Mouse (Mus musculus) forebrain, embryonic 11.5 days (tissue): ENCODE results near the gene Dhrs1. TPM values are rescaled to one million over a fixed set of nuclear protein-coding genes. Genes with fewer than 3 reads are reported as not detected.

Experiments
- ATAC-seq: fragments of 200-750 bp; cut with Nextera tagmentation; replicated peaks from 2 replicates; pipeline ENCODE4 v1.8.0; 2017; ENCODE audit warnings: moderate TSS enrichment; ENCODE audit not compliant: low FRiP score
- DNase-seq: peaks from one replicate; pipeline ENCODE4 v3.0.0-alpha.2; 2017; ENCODE audit warnings: low spot score
- H3K27ac ChIP-seq: fragments of 300-500 bp; sonication (generic); 2 replicates; pipeline ENCODE4 v1.5.1; 2014; ENCODE audit warnings: low read depth, low read length
- H3K27me3 ChIP-seq: fragments of 300-500 bp; sonication (generic); 2 replicates; pipeline ENCODE4 v1.6.1; 2014; ENCODE audit warnings: mild to moderate bottlenecking, low read length, mixed read lengths; ENCODE audit not compliant: control insufficient read depth, insufficient read depth
- H3K36me3 ChIP-seq: fragments of 300-500 bp; sonication (generic); 2 replicates; pipeline ENCODE4 v1.6.1; 2014; ENCODE audit warnings: mild to moderate bottlenecking, low read length, moderate library complexity, mixed read lengths; ENCODE audit not compliant: control insufficient read depth, insufficient read depth
- H3K4me1 ChIP-seq: fragments of 300-500 bp; sonication (generic); replicated peaks from 2 replicates; pipeline ENCODE4 v1.6.1; 2014; ENCODE audit warnings: low read length, mixed read lengths; ENCODE audit not compliant: control insufficient read depth, insufficient read depth
- H3K4me2 ChIP-seq: fragments of 300-500 bp; sonication (generic); 2 replicates; pipeline ENCODE4 v1.6.1; 2014; ENCODE audit warnings: low read depth, mild to moderate bottlenecking, low read length, moderate library complexity, mixed read lengths; ENCODE audit not compliant: severe bottlenecking
- H3K4me3 ChIP-seq: fragments of 300-500 bp; sonication (generic); 2 replicates; pipeline ENCODE4 v1.5.1; 2014; ENCODE audit warnings: low read depth, low read length
- H3K9ac ChIP-seq: fragments of 300-500 bp; sonication (generic); 2 replicates; pipeline ENCODE4 v1.6.1; 2014; ENCODE audit warnings: low read length
- H3K9me3 ChIP-seq: fragments of 300-500 bp; sonication (generic); 2 replicates; pipeline ENCODE4 v1.6.1; 2016; ENCODE audit warnings: low read length, mixed read lengths; ENCODE audit not compliant: control insufficient read depth
- WGBS: fragments of 180-500 bp; shearing (Covaris S2); extraction: QIAGEN DNeasy Blood & Tissue Kit; methylation state at CpG from one replicate; pipeline ENCODE4 v1.1.7; 2014; 5-methylcytosine and 5-hydroxymethylcytosine counted together
- polyA plus RNA-seq: library from polyadenylated mRNA; unstranded; fragments of >200 nt; fragmentation: Nextera tagmentation; extraction: Ambion mirVana; gene quantifications from 2 replicates; pipeline ENCODE4 v1.2.1, GENCODE M21; 2014

Dhrs1 gene
- 63.6 and 76.7 TPM in 2 replicates for polyA plus RNA-seq

DNA sequence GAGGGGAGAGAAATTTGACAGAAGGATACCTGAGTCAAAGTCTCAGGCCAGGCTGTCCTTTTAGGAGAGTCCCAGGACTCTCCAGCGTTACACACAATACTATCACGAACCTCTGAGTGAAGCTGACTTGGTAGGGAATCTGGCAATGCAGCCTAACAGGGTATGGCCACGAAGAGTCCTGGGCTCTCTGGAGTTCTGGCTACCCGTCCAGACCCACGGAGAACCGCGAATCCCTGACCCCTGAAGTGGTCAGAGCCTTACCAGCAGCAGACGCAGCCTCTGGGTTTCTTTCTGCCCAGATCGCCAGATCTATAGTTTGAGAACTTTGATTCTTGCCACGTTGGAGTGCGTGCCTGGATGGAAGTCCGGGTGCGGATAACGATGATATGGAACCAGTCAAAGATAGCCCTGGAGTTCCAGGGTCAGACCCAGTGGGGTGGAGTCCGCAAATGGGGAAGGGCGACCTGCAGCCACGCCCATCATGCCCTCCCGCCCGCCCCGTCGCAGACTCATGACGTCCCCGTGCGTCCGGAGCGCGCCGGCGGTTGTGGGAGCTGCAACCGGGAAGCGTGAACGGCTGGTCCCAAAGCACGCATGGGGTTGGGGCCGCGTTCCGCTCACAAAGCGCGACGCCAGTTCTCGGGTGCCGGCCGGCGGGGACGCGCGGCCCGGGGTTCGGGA lies at the start of gene Dhrs1, which contains the start of gene Nop9:
Dhrs1 (minus strand) TSS at position 511 of the 681 bp plus-strand sequence.
Nop9 (plus strand) TSS at position 514 of the 681 bp plus-strand sequence.
- Histone ChIP-seq H3K4me1 (peaks cover 9% of the 10 kb centered on the region; the same call in 1 of the 2 replicates), H3K9ac (peak within 1 kb of the TSS; percentile 85), H3K9me3 (no peaks in the 10 kb centered on the region), H3K36me3 (peaks cover 2% of the 10 kb centered on the region; the same call in 1 of the 2 replicates), H3K27me3 (no peaks in the 10 kb centered on the region), H3K4me2 (peak within 1 kb of the TSS; percentile 96), H3K27ac (no peak within 1 kb of the TSS), H3K4me3 (peak within 1 kb of the TSS; percentile 92)
- ATAC-seq (peak; percentile 88), DNase-seq (peak; percentile 96)
- 2% methylated on average over 47 of the region's 48 CpGs for WGBS

DNA sequence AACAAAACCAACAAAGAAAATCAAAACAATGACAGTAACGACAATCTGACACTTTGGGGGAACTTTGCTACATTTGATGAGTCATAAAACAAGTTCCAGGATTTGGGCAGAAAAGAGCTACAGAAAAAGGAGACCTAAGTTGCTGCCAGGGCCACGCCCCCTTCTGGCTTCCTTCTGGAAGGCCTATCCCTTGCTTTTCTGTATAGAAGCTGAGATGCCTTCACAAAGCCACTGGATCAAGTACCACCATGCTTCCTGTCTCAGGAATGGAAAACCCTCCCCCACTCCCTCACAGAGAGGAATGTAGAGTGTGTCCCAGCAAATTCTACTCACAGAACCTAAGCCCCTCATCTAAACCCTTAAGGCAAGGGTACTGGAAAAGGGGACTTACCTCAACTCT lies 48.5 kb upstream of the Dhrs1 start:
- Histone ChIP-seq H3K36me3 (no peaks in the 10 kb centered on the region), H3K4me1 (no peaks in the 10 kb centered on the region), H3K27me3 (peaks cover 7% of the 10 kb centered on the region; the same call in 1 of the 2 replicates), H3K4me3 (no peak overlapping the region), H3K4me2 (no peak overlapping the region), H3K9me3 (no peaks in the 10 kb centered on the region), H3K9ac (no peak overlapping the region), H3K27ac (no peak overlapping the region)
- no peak for DNase-seq
- ATAC-seq, result no peak
- WGBS, result 71% methylated on average over 2 of the region's 2 CpGs

DNA sequence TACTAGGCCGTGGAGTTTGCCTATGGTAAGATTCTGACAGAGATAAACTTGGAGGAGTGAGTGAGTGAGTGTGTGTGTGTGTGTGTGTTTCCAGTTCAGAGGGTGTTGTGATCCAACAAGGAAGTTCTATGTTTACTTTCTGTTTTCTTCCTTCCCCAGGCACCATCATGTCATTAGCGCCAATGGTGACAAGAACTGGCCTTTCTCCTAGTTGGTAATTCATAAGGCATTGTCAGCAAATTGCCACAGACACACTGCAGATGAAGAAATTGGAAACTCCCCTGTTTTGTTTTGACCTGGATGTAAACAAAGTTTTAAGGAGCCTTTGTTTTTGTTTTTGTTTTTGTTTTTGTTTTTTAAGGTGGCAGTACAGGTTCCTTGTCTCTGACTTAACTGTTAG lies 48.0 kb upstream of the Dhrs1 start:
- Histone ChIP-seq H3K4me3 (no peak overlapping the region), H3K27me3 (peaks cover 12% of the 10 kb centered on the region), H3K36me3 (no peaks in the 10 kb centered on the region), H3K4me1 (peaks cover under 1% of the 10 kb centered on the region; the same call in 1 of the 2 replicates), H3K9me3 (no peaks in the 10 kb centered on the region), H3K9ac (no peak overlapping the region), H3K4me2 (no peak overlapping the region), H3K27ac (no peak overlapping the region)
- no peak for DNase-seq
- 74% methylated on average over 2 of the region's 2 CpGs for WGBS
- ATAC-seq, result no peak

DNA sequence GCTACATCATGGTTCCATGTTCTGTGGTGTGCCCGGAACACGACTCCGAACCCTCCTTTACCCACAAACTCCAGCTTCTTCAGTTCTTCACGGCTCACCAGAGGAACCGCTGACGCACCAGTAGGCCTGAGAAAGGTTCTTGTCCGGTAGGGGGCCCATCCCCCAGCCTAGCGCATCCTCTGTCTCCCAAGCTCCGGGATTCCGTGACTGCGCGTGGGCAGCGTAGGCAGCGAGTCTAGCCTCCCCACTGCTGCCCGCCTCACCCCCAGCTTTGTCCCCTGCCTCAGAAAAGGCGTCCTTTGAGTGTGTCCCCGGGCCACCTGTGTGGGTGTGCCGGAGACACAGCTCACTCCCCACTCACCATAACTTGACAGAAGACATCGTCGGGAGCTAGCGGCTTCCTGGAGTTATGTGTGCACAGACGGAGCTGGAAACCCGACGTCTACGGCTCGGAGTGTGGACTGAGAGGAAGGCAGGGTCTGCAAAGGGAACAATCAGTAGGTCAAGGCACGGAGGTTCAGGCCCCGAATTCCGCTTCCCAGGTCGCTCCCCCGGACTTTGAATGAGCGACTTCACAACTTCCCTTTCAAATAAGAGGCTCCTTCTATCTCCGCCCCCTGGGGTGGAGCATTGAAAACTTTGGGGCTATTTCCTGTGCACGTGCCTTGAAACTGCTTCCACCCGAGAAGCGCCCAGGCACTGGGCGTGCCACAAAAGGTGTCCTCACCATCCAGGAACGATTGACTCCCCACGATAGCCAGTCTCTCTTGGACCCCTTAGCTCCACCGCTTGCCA lies 43.0 kb upstream of the Dhrs1 start, which contains the start of gene Ripk3:
Ripk3 (minus strand) TSS at position 610 of the 795 bp plus-strand sequence.
- peaks cover 51% of the 10 kb centered on the region for H3K27me3 ChIP-seq
- 4% methylated on average over 40 of the region's 40 CpGs for WGBS
- H3K4me1 ChIP-seq, result peaks cover 5% of the 10 kb centered on the region; the same call in 1 of the 2 replicates
- no peaks in the 10 kb centered on the region for H3K36me3 ChIP-seq
- ATAC-seq (no peak), DNase-seq (no peak)
- peak within 1 kb of the TSS; percentile 38 for H3K4me2 ChIP-seq
- H3K27ac ChIP-seq, result no peak within 1 kb of the TSS
- peak within 1 kb of the TSS; percentile 43 for H3K9ac ChIP-seq
- H3K4me3 ChIP-seq, result peak within 1 kb of the TSS; percentile 18; the same call in 1 of the 2 replicates
- H3K9me3 ChIP-seq, result no peaks in the 10 kb centered on the region

DNA sequence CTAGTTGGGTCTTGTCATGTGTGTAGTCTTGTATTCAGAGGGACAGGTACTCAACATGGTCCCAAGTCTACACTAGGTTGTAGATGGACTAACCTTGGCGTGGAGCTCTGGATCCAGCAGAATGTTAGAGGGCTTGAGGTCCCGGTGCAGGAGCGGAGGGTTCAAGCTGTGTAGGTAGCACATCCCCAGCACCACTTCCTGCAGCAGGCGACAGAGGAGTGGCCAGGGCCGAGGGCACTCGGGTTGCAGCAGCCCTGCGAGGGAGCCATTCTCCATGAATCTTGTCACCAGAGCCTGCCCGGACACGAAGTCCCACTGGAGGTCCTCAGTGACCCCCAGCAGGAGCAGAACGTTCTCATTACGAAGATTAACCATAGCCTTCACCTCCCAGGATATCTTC lies 42.2 kb upstream of the Dhrs1 start:
- Histone ChIP-seq H3K4me2 (no peak overlapping the region), H3K36me3 (no peaks in the 10 kb centered on the region), H3K27me3 (peaks cover 56% of the 10 kb centered on the region), H3K9ac (no peak overlapping the region), H3K4me1 (peaks cover 5% of the 10 kb centered on the region; the same call in 1 of the 2 replicates), H3K4me3 (no peak overlapping the region), H3K27ac (no peak overlapping the region), H3K9me3 (no peaks in the 10 kb centered on the region)
- DNase-seq, result no peak
- ATAC-seq, result no peak
- 34% methylated on average over 11 of the region's 11 CpGs for WGBS

DNA sequence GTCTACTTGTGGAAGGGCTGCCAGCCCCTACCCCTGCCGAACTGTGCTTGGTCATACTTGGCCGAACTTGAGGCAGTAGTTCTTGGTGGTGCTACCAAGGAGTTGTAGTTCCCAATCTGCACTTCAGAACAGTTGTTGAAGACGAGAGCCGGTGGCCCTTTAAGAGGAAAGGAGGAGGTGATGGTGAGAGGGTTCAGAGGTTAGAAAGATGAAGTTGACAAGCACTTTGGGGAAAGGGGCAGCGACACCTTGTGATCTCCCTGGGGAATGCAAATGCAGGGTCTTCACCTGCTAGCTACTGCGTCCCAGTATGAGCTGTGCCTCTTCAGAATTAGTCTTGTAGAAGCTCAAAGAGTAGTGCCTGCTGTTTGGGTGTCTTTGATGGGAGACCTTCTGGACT lies 39.7 kb upstream of the Dhrs1 start:
- H3K4me3 ChIP-seq, result no peak overlapping the region
- H3K27me3 ChIP-seq, result peaks cover 66% of the 10 kb centered on the region
- no peak overlapping the region for H3K27ac ChIP-seq
- no peak overlapping the region for H3K9ac ChIP-seq
- no peak overlapping the region for H3K4me2 ChIP-seq
- ATAC-seq (no peak), DNase-seq (no peak)
- WGBS, result 27% methylated on average over 6 of the region's 6 CpGs
- H3K9me3 ChIP-seq, result no peaks in the 10 kb centered on the region
- no peaks in the 10 kb centered on the region for H3K36me3 ChIP-seq
- H3K4me1 ChIP-seq, result peaks cover 5% of the 10 kb centered on the region; the same call in 1 of the 2 replicates

DNA sequence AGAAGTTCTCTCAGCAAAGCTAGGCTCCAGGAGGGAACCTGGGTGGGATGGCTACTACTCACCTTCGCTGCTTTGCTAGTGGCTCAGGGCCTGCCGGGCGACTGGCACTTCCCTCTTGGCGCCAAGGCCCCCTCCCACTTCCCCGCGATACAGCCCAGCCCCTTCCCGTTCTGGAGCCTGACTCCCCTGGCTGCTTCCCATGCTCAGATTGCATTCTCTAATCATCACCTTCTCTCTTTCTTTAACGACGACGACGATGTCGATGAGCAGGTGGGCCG lies 38.4 kb upstream of the Dhrs1 start, which contains the start of gene Adcy4:
Adcy4 (minus strand) TSS at position 138 of the 278 bp plus-strand sequence.
- WGBS, result 5% methylated on average over 13 of the region's 13 CpGs
- H3K27ac ChIP-seq, result no peak within 1 kb of the TSS
- no peaks in the 10 kb centered on the region for H3K9me3 ChIP-seq
- peaks cover 5% of the 10 kb centered on the region; the same call in 1 of the 2 replicates for H3K4me1 ChIP-seq
- H3K36me3 ChIP-seq, result no peaks in the 10 kb centered on the region
- H3K27me3 ChIP-seq, result peaks cover 58% of the 10 kb centered on the region
- H3K9ac ChIP-seq, result peak within 1 kb of the TSS; percentile 14; the same call in 1 of the 2 replicates
- no peak for ATAC-seq
- peak within 1 kb of the TSS; percentile 36 for H3K4me2 ChIP-seq
- peak within 1 kb of the TSS; percentile 17; the same call in 1 of the 2 replicates for H3K4me3 ChIP-seq
- DNase-seq, result no peak

DNA sequence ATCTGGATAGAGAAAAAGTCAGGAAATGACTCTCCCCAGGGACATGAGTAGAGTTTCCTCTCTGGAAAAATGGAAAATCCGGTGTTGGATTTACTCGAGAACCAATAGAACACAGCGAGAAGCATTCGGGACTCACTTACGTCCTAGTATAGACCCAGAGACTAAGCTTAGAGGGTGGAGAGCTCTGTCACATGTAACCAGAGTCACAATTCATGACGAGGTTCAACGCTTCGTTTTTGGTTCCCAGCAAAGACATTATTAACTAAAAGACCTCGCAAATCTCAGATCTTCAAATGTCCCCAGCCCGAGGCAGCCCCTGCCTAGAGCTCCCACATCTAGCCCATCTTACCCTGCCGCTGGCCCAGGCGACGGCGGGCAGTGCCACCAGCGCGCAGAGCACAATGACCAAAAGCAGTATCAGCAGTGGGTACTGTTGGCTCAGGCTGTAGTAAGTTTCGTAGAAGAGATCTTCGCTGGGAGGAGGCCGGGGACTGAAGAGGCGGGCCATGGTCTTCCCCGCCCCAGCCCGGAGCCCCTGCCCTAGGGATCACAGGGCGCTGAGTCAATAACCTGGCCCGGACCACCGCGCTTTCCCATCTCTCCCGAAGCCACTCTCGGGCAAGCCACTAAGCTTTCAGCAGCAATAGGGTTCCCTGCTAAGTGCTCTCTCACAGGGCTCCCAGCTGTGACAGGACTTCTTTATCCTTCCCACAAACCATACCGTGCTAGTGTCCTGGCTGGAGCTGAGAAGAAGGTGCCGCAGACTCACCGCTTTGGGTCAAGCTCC lies 37.9 kb upstream of the Dhrs1 start:
- ATAC-seq (no peak), DNase-seq (no peak)
- Histone ChIP-seq H3K36me3 (no peaks in the 10 kb centered on the region), H3K27me3 (peaks cover 53% of the 10 kb centered on the region), H3K9me3 (no peaks in the 10 kb centered on the region), H3K4me3 (peak overlapping the region; percentile 17; the same call in 1 of the 2 replicates), H3K27ac (no peak overlapping the region), H3K4me2 (peak overlapping the region; percentile 36), H3K9ac (peak overlapping the region; percentile 14; the same call in 1 of the 2 replicates), H3K4me1 (peaks cover 3% of the 10 kb centered on the region; the same call in 1 of the 2 replicates)
- 1% methylated on average over 31 of the region's 31 CpGs for WGBS
